Mouse (Mus musculus): Measurements from ENCODE around the gene Olfr711.
"Not testable (repeated sequence)": the region's sequence is repeated elsewhere in the genome, so short reads cannot be mapped to it uniquely, and the experiment has no call there.

The Olfr711 gene

GRCm38 (mm10) chr7:106975353-106975752 is at the start of gene Olfr711:
TSS of gene Olfr711 (minus strand) at chr7:106975453.
- ChIA-PET CTCF (no interaction called here), POLR2A (no interaction called here)

GRCm38 (mm10) chr7:107005972-107006371 is 30.7 kb upstream of the Olfr711 start, which contains the start of gene Olfr2:
TSS of gene Olfr2 (minus strand) at chr7:107006072.
- ChIA-PET POLR2A (no interaction called here), CTCF (no interaction called here)

GRCm38 (mm10) chr7:107004169-107004568 is 28.9 kb upstream of the Olfr711 start:
- ChIA-PET CTCF (no interaction called here), POLR2A (no interaction called here)

- ChIA-PET POLR2A (interaction anchor here in 1 of 4 experiments (0.9 kb wide), 1 partner anchor 172 kb away, joined by 3 read pairs; no protein-coding TSS in a partner anchor), CTCF (no interaction called here)
Observed at GRCm38 (mm10) chr7:107000798-107001197, 25.5 kb upstream of the Olfr711 start.

- CTCF ChIA-PET: no interaction called here
Observed at GRCm38 (mm10) chr7:106985236-106985635, 10.0 kb upstream of the Olfr711 start.

GRCm38 (mm10) chr7:106967503-106967902 is 7.8 kb downstream of the Olfr711 start:
- CTCF ChIA-PET: interaction anchor here in 3 of 4 experiments (0.5 to 1.0 kb wide), 3 partner anchors 14 to 209 kb away, joined by 3 to 7 read pairs (median 3); no protein-coding TSS in a partner anchor
- POLR2A ChIA-PET: not testable (repeated sequence)

More at GRCm38 (mm10) chr7:106985236-106985635, 10.0 kb upstream of the Olfr711 start:
- POLR2A ChIA-PET: no interaction called here

- ChIA-PET POLR2A (no interaction called here), CTCF (no interaction called here)
Observed at GRCm38 (mm10) chr7:106963837-106964236, 11.4 kb downstream of the Olfr711 start, which contains the start of gene Olfr6. TSS of gene Olfr6 (minus strand) at chr7:106963937.

- POLR2A ChIA-PET: no interaction called here
- CTCF ChIA-PET: no interaction called here
Observed at GRCm38 (mm10) chr7:106948212-106948611, 27.0 kb downstream of the Olfr711 start, which contains the start of gene Olfr710. TSS of gene Olfr710 (minus strand) at chr7:106948312.

GRCm38 (mm10) chr7:106932119-106932518 is 43.1 kb downstream of the Olfr711 start, which contains the start of gene Olfr709-ps1:
TSS of gene Olfr709-ps1 (minus strand) at chr7:106932219.
- ChIA-PET CTCF (no interaction called here), POLR2A (no interaction called here)

GRCm38 (mm10) chr7:106920961-106921360 is 54.3 kb downstream of the Olfr711 start:
- POLR2A ChIA-PET, CTCF ChIA-PET: not testable (repeated sequence)

All from embryonic stem cell, embryonic (primary cell).